Mouse (Mus musculus): ENCODE measurements around the gene Cdkn2aipnl.

The Cdkn2aipnl gene

GRCm38 (mm10) chr11:51949155-51949840, 18.2 kb upstream of the Cdkn2aipnl start:
- DNase-seq: no peak

GRCm38 (mm10) chr11:51949919-51950318, 17.5 kb upstream of the Cdkn2aipnl start:
- no peak for DNase-seq

- no peak for DNase-seq
Measured at GRCm38 (mm10) chr11:51951861-51952420, 15.5 kb upstream of the Cdkn2aipnl start.

- DNase-seq: no peak
Measured at GRCm38 (mm10) chr11:51956112-51956511, 11.3 kb upstream of the Cdkn2aipnl start.

- DNase-seq: no peak
Measured at GRCm38 (mm10) chr11:51957760-51958159, 9.7 kb upstream of the Cdkn2aipnl start.

GRCm38 (mm10) chr11:51959511-51959910, 8.0 kb upstream of the Cdkn2aipnl start:
- DNase-seq: no peak

- DNase-seq: no peak
Measured at GRCm38 (mm10) chr11:51960061-51960460, 7.4 kb upstream of the Cdkn2aipnl start.

GRCm38 (mm10) chr11:51960967-51961471, 6.4 kb upstream of the Cdkn2aipnl start:
- DNase-seq: no peak

- DNase-seq: no peak
Measured at GRCm38 (mm10) chr11:51961761-51962160, 5.7 kb upstream of the Cdkn2aipnl start.

GRCm38 (mm10) chr11:51962277-51962676, 5.2 kb upstream of the Cdkn2aipnl start:
- no peak for DNase-seq

- DNase-seq: no peak
Measured at GRCm38 (mm10) chr11:51966651-51967050, 810 bp upstream of the Cdkn2aipnl start.

- DNase-seq: no peak
Measured at GRCm38 (mm10) chr11:51968896-51969295, 1.4 kb downstream of the Cdkn2aipnl start.

- DNase-seq: no peak
Measured at GRCm38 (mm10) chr11:51969511-51969910, 2.0 kb downstream of the Cdkn2aipnl start.

- no peak for DNase-seq
Measured at GRCm38 (mm10) chr11:51971644-51972043, 4.2 kb downstream of the Cdkn2aipnl start.

GRCm38 (mm10) chr11:51999611-52000289, 32.3 kb downstream of the Cdkn2aipnl start:
- DNase-seq: no peak

- DNase-seq: peak; percentile 93
Measured at GRCm38 (mm10) chr11:52000290-52000962, 33.0 kb downstream of the Cdkn2aipnl start, which contains the start of gene Ube2b. Gene Ube2b, minus strand, starts transcription at chr11:52000762.

GRCm38 (mm10) chr11:52001341-52001740, 33.9 kb downstream of the Cdkn2aipnl start:
- no peak for DNase-seq

- DNase-seq: no peak
Measured at GRCm38 (mm10) chr11:52001861-52002260, 34.4 kb downstream of the Cdkn2aipnl start.

GRCm38 (mm10) chr11:52002842-52003504, 35.5 kb downstream of the Cdkn2aipnl start:
- DNase-seq: no peak

GRCm38 (mm10) chr11:52003505-52003771, 36.0 kb downstream of the Cdkn2aipnl start:
- no peak for DNase-seq

- peak; percentile 85 for DNase-seq
Measured at GRCm38 (mm10) chr11:52003772-52004528, 36.5 kb downstream of the Cdkn2aipnl start, which contains the start of gene Cdkl3. Gene Cdkl3, plus strand, starts transcription at chr11:52004221.

- no peak for DNase-seq
Measured at GRCm38 (mm10) chr11:52005586-52005985, 38.1 kb downstream of the Cdkn2aipnl start.

All from cerebellum, adult 8-10 months (tissue).